Mouse (Mus musculus) adrenal gland, postnatal 14 days (tissue): ENCODE measurements at regions not wholly inside any gene's neighbourhood (a gene's known extent, or its start where the extent isn't known, plus 50 kb on each side); places are given as distances from the start of the nearest gene placed in this dataset.

ENCODE experiments used
- DNase-seq: peaks from one replicate; pipeline ENCODE4 v3.0.0; 2021; ENCODE audit warnings: mixed read lengths

- no peak for DNase-seq
These were observed 59.8 kb downstream of the Sox3 start for GRCm38 (mm10) chrX:60833456-60833855.

- no peak for DNase-seq
These were observed 61.8 kb downstream of the Sox3 start for GRCm38 (mm10) chrX:60831330-60832027.

- DNase-seq: peak; percentile 49
These were observed 67.8 kb downstream of the Sox3 start for GRCm38 (mm10) chrX:60825181-60826080.

GRCm38 (mm10) chrX:60798567-60798966 is 94.7 kb downstream of the Sox3 start:
- DNase-seq: no peak

- no peak for DNase-seq
These were observed 112.5 kb downstream of the Sox3 start for GRCm38 (mm10) chrX:60780766-60781165.

- DNase-seq: no peak
These were observed 113.1 kb downstream of the Sox3 start for GRCm38 (mm10) chrX:60780161-60780560.

GRCm38 (mm10) chrX:60773645-60774044 is 119.6 kb downstream of the Sox3 start:
- no peak for DNase-seq

- DNase-seq: no peak
These were observed 120.8 kb downstream of the Sox3 start for GRCm38 (mm10) chrX:60772439-60772838.

- no peak for DNase-seq
These were observed 142.8 kb downstream of the Sox3 start for GRCm38 (mm10) chrX:60750456-60750855.

GRCm38 (mm10) chrX:60743971-60744370 is 149.3 kb downstream of the Sox3 start:
- DNase-seq: no peak

GRCm38 (mm10) chrX:60743020-60743707 is 150.1 kb downstream of the Sox3 start:
- no peak for DNase-seq

GRCm38 (mm10) chrX:60719428-60720151 is 127.1 kb upstream of the Atp11c start:
- no peak for DNase-seq

GRCm38 (mm10) chrX:60718794-60719193 is 126.3 kb upstream of the Atp11c start:
- DNase-seq: no peak

- no peak for DNase-seq
These were observed 125.8 kb upstream of the Atp11c start for GRCm38 (mm10) chrX:60718156-60718769.

- DNase-seq: no peak
These were observed 88.7 kb upstream of the Atp11c start for GRCm38 (mm10) chrX:60681036-60681706.

- DNase-seq: no peak
These were observed 52.3 kb upstream of the Atp11c start for GRCm38 (mm10) chrX:60644726-60645318.
